Mouse (Mus musculus): ENCODE data around the gene Tmcc3. TPM values are rescaled to one million over a fixed set of nuclear protein-coding genes. Genes with fewer than 3 reads are reported as not detected.

Gene Tmcc3
- total RNA-seq, 1 experiment, result 7.0 TPM

- no peak for DNase-seq (ENCODE audit: low read depth, low spot score)
- Histone ChIP-seq H3K9ac (ENCODE audit: insufficient read depth, low read depth, low read length, poor library complexity, severe bottlenecking) (no peak overlapping the region), H3K4me3 (ENCODE audit: insufficient read depth in 1 of 2, low read depth in 1 of 2, low read length in 2 of 2, poor library complexity in 1 of 2, severe bottlenecking in 1 of 2) (no peak overlapping the region), H3K9me3 (ENCODE audit: control insufficient read depth, insufficient read depth, low read depth, low read length) (no peaks in the 10 kb centered on the region), H3K27ac (ENCODE audit: insufficient read depth, low read depth, low read length, poor library complexity, severe bottlenecking) (no peak overlapping the region), H3K4me1 (ENCODE audit: control insufficient read depth in 2 of 2, insufficient read depth in 2 of 2, low read length in 2 of 2, poor library complexity in 1 of 2) (peaks cover 2% of the 10 kb centered on the region in 2 experiments; a peak in 1 of 4 replicates), H3K36me3 (ENCODE audit: control insufficient read depth, insufficient read depth, low read length, poor library complexity, severe bottlenecking) (no peaks in the 10 kb centered on the region)
- TF ChIP-seq ZNF384 (IDR thresholded peaks at IDR 0.05; ENCODE audit: low read depth, low read length) (no peak), MAFK (IDR thresholded peaks at IDR 0.05; ENCODE audit: insufficient read depth, low read depth, low read length) (no peak), CHD2 (IDR thresholded peaks at IDR 0.05; ENCODE audit: low read depth, low read length) (no peak), HCFC1 (IDR thresholded peaks at IDR 0.05; ENCODE audit: borderline replicate concordance, insufficient read depth, low read length) (no peak), ZC3H11A (IDR thresholded peaks at IDR 0.05; ENCODE audit: borderline replicate concordance, low read depth, low read length) (no peak)
- in situ Hi-C loops (cut with MboI; ENCODE audit: low sequenced_read_pairs in 2 of 2, unreplicated experiment in 2 of 2), result no loop called here
Measured at GRCm38 (mm10) chr10:94446379-94447008, 134.7 kb downstream of the Tmcc3 start.

GRCm38 (mm10) chr10:94449676-94450075, 137.9 kb downstream of the Tmcc3 start:
- no peak overlapping the region for H3K27ac ChIP-seq (ENCODE audit: insufficient read depth, low read depth, low read length, poor library complexity, severe bottlenecking)
- no peak overlapping the region for H3K4me3 ChIP-seq (ENCODE audit: insufficient read depth in 1 of 2, low read depth in 1 of 2, low read length in 2 of 2, poor library complexity in 1 of 2, severe bottlenecking in 1 of 2)
- H3K36me3 ChIP-seq (ENCODE audit: control insufficient read depth, insufficient read depth, low read length, poor library complexity, severe bottlenecking), result no peaks in the 10 kb centered on the region
- H3K4me1 ChIP-seq (ENCODE audit: control insufficient read depth in 2 of 2, insufficient read depth in 2 of 2, low read length in 2 of 2, poor library complexity in 1 of 2), result peaks cover 2% of the 10 kb centered on the region in 2 experiments; a peak in 1 of 4 replicates
- in situ Hi-C loops (cut with MboI; ENCODE audit: low sequenced_read_pairs in 2 of 2, unreplicated experiment in 2 of 2), result no loop called here
- no peak overlapping the region for H3K9ac ChIP-seq (ENCODE audit: insufficient read depth, low read depth, low read length, poor library complexity, severe bottlenecking)
- H3K9me3 ChIP-seq (ENCODE audit: control insufficient read depth, insufficient read depth, low read depth, low read length), result no peaks in the 10 kb centered on the region
- DNase-seq (ENCODE audit: low read depth, low spot score), result no peak
- TF ChIP-seq ZC3H11A (IDR thresholded peaks at IDR 0.05; ENCODE audit: borderline replicate concordance, low read depth, low read length) (no peak), HCFC1 (IDR thresholded peaks at IDR 0.05; ENCODE audit: borderline replicate concordance, insufficient read depth, low read length) (no peak), CHD2 (IDR thresholded peaks at IDR 0.05; ENCODE audit: low read depth, low read length) (no peak), ZNF384 (IDR thresholded peaks at IDR 0.05; ENCODE audit: low read depth, low read length) (no peak), MAFK (IDR thresholded peaks at IDR 0.05; ENCODE audit: insufficient read depth, low read depth, low read length) (no peak)

GRCm38 (mm10) chr10:94450781-94451180, 139.0 kb downstream of the Tmcc3 start:
- Histone ChIP-seq H3K4me3 (ENCODE audit: insufficient read depth in 1 of 2, low read depth in 1 of 2, low read length in 2 of 2, poor library complexity in 1 of 2, severe bottlenecking in 1 of 2) (no peak overlapping the region), H3K9ac (ENCODE audit: insufficient read depth, low read depth, low read length, poor library complexity, severe bottlenecking) (no peak overlapping the region), H3K4me1 (ENCODE audit: control insufficient read depth in 2 of 2, insufficient read depth in 2 of 2, low read length in 2 of 2, poor library complexity in 1 of 2) (peaks cover 2% of the 10 kb centered on the region in 2 experiments; a peak in 1 of 4 replicates), H3K9me3 (ENCODE audit: control insufficient read depth, insufficient read depth, low read depth, low read length) (no peaks in the 10 kb centered on the region), H3K27ac (ENCODE audit: insufficient read depth, low read depth, low read length, poor library complexity, severe bottlenecking) (no peak overlapping the region), H3K36me3 (ENCODE audit: control insufficient read depth, insufficient read depth, low read length, poor library complexity, severe bottlenecking) (no peaks in the 10 kb centered on the region)
- TF ChIP-seq HCFC1 (IDR thresholded peaks at IDR 0.05; ENCODE audit: borderline replicate concordance, insufficient read depth, low read length), result no peak
- TF ChIP-seq CHD2 (IDR thresholded peaks at IDR 0.05; ENCODE audit: low read depth, low read length), result no peak
- TF ChIP-seq ZNF384 (IDR thresholded peaks at IDR 0.05; ENCODE audit: low read depth, low read length), result no peak
- no peak for TF ChIP-seq MAFK (IDR thresholded peaks at IDR 0.05; ENCODE audit: insufficient read depth, low read depth, low read length)
- TF ChIP-seq ZC3H11A (IDR thresholded peaks at IDR 0.05; ENCODE audit: borderline replicate concordance, low read depth, low read length), result no peak
- no peak for DNase-seq (ENCODE audit: low read depth, low spot score)
- in situ Hi-C loops (cut with MboI; ENCODE audit: low sequenced_read_pairs in 2 of 2, unreplicated experiment in 2 of 2), result no loop called here

- in situ Hi-C loops (cut with MboI; ENCODE audit: low sequenced_read_pairs in 2 of 2, unreplicated experiment in 2 of 2), result no loop called here
- no peaks in the 10 kb centered on the region for H3K4me1 ChIP-seq (ENCODE audit: control insufficient read depth in 2 of 2, insufficient read depth in 2 of 2, low read length in 2 of 2, poor library complexity in 1 of 2)
- no peak overlapping the region for H3K4me3 ChIP-seq (ENCODE audit: insufficient read depth in 1 of 2, low read depth in 1 of 2, low read length in 2 of 2, poor library complexity in 1 of 2, severe bottlenecking in 1 of 2)
- no peaks in the 10 kb centered on the region for H3K36me3 ChIP-seq (ENCODE audit: control insufficient read depth, insufficient read depth, low read length, poor library complexity, severe bottlenecking)
- no peak overlapping the region for H3K9ac ChIP-seq (ENCODE audit: insufficient read depth, low read depth, low read length, poor library complexity, severe bottlenecking)
- no peak for TF ChIP-seq CHD2 (IDR thresholded peaks at IDR 0.05; ENCODE audit: low read depth, low read length)
- TF ChIP-seq ZC3H11A (IDR thresholded peaks at IDR 0.05; ENCODE audit: borderline replicate concordance, low read depth, low read length), result no peak
- TF ChIP-seq ZNF384 (IDR thresholded peaks at IDR 0.05; ENCODE audit: low read depth, low read length), result no peak
- TF ChIP-seq MAFK (IDR thresholded peaks at IDR 0.05; ENCODE audit: insufficient read depth, low read depth, low read length), result no peak
- TF ChIP-seq HCFC1 (IDR thresholded peaks at IDR 0.05; ENCODE audit: borderline replicate concordance, insufficient read depth, low read length), result no peak
- DNase-seq (ENCODE audit: low read depth, low spot score), result no peak
- no peak overlapping the region for H3K27ac ChIP-seq (ENCODE audit: insufficient read depth, low read depth, low read length, poor library complexity, severe bottlenecking)
- H3K9me3 ChIP-seq (ENCODE audit: control insufficient read depth, insufficient read depth, low read depth, low read length), result no peaks in the 10 kb centered on the region
Measured at GRCm38 (mm10) chr10:94457454-94457853, 145.7 kb downstream of the Tmcc3 start.
